Mouse (Mus musculus): ENCODE data around the gene Tmco5. TPM values are rescaled to one million over a fixed set of nuclear protein-coding genes. Genes with fewer than 3 reads are reported as not detected.

The Tmco5 gene
- polyA plus RNA-seq, 1 experiment: not detected

- WGBS: 49% methylated on average over 3 of the region's 3 CpGs
- H3K4me3 ChIP-seq (replicated peaks; ENCODE audit: extremely low read depth, low read depth, low read length): no peak overlapping the region
- DNase-seq: no peak
- TF ChIP-seq CTCF (IDR thresholded peaks at IDR 0.05; ENCODE audit: insufficient read depth, low read length): no peak
- no peak for TF ChIP-seq POLR2A (IDR thresholded peaks at IDR 0.05; ENCODE audit: borderline replicate concordance, extremely low read depth, low read depth, low read length)
- peaks cover 8% of the 10 kb centered on the region; the same call in 1 of the 2 replicates for H3K4me1 ChIP-seq (ENCODE audit: control insufficient read depth, insufficient read depth, low read length)
These were observed 63.3 kb downstream of the Tmco5 start for GRCm38 (mm10) chr2:116941816-116942215.

Other genes starting within 250 kb of the Tmco5 start
- gene Spred1, start 242.7 kb downstream of the Tmco5 start, polyA plus RNA-seq (2012; rRNA removed): 7.4 and 8.4 TPM in 2 replicates

All from lung, adult 2 months (tissue).